Mouse (Mus musculus) cerebellum, adult (tissue): ENCODE measurements around the gene P4ha2.
"Not testable (repeated sequence)": the region's sequence is repeated elsewhere in the genome, so short reads cannot be mapped to it uniquely, and the experiment has no call there.

Experiments used
- ATAC-seq: cut with Nextera tagmentation; 2 replicates; pipeline ENCODE4 v1.9.2; 2017; ENCODE audit warnings: mild to moderate bottlenecking, moderate library complexity, mixed read lengths; ENCODE audit not compliant: insufficient number of reproducible peaks, low FRiP score, low TSS enrichment

The P4ha2 gene

DNA sequence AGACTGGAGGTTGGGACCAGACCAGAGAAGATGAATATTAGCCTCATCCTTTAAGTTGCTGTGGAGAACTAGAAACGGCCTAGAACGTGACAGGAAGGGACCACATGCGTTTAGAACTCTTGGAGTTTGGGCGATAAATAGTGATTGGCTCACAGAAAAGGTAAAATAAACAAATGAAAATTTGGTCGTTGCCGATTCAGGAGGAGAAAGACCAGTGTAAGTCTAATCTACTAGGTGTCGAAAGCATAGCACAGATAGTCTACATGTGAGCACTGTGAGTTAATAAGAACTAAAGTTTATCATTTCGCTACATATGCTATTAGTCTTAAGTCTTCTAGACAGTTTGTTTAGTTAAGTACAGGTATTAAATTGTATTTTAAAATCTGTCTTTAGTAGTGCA, 30.1 kb downstream of the P4ha2 start:
- ATAC-seq: no peak

DNA sequence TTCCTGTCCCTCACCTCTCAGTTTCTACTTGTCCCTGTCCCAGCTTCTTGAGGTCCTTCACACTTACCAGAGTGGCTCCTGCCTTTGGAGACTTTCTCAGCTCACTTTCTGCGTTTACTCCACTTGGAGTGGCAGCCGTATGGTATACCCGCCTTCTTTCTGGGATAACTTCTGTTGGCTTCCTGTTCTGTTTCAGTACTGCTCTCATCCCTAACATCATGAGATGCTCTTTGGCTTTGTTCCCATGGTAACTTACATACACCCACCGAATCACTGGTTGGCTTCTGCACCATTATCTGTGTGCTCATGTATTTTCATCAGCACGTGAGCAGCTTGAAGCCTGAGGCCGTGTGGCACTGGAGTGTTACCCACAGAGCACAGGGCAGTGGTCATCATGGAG, 30.8 kb downstream of the P4ha2 start:
- ATAC-seq: no peak

DNA sequence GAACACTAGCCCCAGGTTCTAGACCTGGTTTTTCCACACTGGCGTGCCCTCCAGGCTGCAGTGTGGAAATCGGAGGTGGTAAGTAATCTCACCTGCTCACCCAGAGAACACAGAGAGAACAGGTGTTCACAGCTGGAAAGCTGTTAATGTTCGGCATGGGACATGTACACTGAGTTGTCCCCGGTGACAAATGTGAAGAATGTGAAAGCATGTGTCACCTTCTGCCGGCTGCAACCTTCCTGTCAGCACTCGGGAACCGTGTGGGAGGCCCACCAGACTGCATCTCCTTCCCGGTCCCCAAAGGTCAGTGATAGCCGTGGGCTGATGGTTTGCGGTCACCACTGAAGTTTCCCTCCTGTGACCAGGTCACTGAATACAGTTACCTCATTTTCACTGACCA, 32.4 kb downstream of the P4ha2 start:
- ATAC-seq: no peak

DNA sequence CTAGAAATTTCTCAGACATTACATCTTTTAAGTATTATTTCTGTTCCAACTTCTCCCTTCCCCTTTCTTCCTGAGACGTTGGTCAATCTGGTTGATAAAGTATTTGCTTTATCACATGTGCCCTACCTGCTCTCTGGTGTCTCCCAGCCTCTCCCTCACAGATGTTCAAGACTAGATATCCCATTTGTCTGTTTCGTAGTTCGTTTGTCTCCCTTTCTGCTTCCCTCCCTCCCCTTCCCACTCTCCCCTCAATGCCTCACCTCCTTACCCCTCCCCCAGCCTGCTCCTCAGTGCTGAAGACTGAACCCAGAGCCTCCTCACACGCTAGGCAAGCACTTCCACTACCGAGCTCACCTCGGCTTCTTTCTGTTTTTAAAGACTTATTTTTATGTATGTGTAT, 35.0 kb downstream of the P4ha2 start:
- ATAC-seq: no peak

DNA sequence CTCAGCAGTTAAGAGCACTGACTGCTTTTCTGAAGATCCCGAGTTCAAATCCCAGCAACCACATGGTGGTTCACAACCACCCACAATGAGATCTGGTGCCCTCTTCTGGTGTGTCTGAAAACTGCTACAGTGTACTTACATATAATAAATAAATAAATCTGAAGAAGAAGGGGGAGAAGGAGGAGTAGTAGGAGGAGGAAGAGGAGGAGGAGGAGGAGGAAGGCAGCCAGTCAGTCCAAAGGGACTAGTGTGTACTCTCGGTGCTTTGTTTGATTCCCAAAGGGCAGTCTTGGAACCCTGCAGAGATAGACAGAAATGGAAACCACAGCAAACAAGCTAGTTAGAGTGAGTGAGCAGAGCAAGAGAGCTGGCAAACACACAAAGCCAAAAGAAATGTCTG, 40.3 kb downstream of the P4ha2 start:
- ATAC-seq: not testable (repeated sequence)

DNA sequence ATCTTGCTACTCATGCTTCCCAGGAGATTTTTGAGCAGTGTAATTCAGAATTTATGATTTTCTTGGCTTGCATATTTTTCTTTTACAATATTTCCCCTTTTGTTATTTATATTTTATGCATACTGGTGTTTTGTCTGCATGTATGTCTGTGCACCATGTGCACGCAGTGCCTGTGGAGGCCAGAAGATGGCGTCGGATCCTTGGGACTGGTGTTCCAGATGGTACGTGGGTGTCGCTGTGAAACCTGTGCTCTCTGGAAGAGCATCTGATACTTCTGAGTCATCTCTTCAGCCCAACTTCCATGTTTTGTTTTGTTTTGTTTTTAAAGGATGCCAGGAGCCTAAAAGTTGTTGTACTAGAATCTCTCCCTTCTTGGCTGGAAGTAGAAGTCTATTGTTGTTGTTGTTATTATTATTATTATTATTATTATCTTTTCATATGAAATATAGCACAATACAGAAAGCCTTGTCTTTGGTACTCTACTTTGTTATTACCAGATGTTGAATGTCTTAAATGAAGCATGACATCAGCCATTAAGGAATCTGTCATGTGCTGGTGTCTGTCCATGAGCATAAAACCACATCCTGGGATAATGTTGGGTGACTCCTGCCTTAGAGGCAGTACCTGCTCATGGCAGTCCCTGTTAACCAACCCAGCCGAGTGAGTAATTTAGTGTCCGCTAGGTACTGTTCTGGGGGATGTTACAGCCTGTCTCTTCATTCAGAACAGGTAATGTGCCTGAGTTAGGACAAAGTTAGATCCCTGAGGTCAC, 41.5 kb downstream of the P4ha2 start:
- no peak for ATAC-seq

DNA sequence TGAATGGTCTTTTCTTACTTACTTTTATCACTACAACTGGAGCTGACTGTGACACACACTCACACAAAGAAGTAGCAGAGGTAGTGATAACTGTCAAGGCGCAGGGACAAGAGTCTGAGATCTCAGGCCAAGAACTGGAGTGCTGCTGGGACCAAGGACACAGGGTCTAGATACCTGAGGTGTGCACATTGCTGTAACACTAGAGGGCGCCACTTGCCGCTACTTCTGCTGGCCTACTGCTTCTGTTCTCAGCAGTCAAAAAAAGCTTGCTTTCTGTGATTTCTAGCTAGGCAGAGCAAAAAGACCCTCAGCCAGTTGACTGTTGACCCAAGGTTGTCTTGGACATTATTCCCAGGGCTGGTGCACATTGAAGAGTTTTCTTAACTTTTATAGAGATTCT, 45.0 kb downstream of the P4ha2 start:
- no peak for ATAC-seq

DNA sequence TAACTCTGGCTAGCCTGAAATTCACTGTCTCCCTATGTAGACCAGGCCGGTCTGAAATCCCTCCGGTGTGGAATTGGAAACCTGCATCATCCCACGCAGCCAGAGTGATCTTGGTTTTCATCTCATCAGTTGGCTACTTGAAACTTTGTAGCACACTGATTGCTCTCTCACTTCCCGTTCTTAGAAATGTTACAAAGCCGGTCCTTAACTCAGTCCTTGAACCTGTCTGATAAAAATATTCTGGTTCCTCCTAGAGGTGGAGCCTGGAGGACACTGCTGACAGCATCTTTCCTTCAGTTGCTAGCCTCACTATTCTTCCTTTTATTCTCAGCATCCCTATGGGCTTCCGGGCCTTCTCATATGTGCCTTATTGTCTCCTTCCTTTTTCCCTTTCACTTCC, 46.1 kb downstream of the P4ha2 start:
- no peak for ATAC-seq

DNA sequence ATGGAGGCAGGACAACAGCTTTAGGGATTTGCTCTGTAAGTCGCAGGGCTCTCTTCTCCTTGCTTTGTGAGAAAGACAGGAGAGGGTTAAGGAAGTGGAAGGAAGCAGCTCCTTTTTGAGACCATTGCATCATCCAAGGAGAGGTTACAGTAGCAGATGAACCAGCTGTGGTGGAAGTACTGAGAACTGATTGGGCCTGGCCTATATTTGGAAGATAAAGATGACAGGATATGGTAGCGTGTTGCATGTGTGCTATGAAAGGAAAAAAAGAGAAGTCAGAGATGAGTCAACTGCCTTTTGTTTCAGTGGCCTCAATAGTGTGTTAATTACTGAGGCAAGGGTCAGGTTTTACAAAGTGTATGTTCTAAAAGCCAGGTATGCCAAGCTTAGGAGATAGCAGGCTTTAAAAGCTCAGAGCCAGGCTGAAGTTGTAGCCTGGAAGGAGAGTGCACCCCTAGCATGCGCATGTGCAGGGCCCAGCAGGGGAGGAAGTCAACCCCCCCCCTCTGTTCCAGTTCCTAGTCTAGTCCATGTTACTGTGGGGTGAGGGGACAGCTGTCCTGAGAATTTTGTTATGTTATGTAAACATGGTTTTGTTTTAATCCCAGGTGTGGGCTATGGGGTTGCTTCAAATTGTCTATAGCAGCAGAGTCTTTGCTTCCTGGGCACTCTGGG, 50.0 kb downstream of the P4ha2 start:
- no peak for ATAC-seq

DNA sequence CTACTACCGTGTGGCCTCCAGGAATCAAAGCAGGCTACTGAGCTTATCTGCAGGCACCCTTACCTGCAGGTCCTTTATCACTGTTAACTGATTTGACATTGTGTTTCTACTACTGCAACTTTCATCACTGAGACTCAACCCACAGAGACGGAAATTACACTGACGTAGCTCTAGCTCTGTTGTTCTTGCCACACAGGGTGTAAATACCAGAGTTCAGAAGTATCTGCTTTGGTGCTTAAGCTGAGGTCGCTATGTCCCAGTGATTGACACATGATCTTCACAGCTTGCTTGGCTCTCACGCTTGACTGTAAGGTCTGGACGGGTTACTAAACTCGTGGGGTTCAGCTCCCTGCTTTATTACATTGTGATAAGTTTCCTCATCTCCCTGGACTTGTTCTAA, 51.2 kb downstream of the P4ha2 start:
- ATAC-seq: no peak

DNA sequence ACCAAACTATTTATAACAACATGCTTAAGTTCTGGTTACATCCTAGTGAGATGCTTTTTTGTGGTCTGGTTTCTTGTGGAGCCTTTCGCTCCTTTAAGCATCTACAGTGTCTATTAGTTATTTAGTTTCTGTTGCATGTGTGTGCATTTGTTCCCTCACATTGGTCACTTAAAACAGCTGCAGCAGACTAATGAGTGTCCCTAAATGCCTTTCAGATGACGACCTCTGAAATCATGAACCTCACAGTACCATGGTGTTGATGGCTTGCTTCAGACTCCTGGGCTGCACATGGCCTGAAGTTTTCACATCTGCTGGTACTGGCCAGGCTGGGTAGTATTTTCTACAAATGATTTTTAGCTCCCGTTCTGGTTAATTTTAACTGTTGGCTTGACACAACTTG, 53.1 kb downstream of the P4ha2 start:
- no peak for ATAC-seq

DNA sequence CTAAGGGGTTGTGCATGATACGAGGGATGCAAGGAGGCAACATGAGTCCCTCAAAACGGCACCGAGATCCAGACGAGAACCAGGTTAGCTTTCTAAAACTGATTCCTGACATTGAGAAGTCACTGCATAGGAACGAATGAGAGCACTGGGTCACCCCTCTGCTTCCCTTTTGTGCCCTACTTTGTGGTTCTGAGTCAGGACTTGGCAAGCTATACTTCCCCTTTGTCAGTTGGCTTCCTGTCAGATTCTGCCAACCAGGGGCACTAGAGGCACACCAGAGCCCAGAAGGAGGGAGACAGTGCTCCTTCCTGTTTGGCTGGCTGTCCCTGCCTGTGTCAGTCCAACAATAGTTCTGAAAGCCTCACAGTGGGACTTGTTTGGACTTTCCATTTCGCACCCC, 56.0 kb downstream of the P4ha2 start:
- ATAC-seq: peak; percentile 40; the same call in 1 of the 2 replicates

DNA sequence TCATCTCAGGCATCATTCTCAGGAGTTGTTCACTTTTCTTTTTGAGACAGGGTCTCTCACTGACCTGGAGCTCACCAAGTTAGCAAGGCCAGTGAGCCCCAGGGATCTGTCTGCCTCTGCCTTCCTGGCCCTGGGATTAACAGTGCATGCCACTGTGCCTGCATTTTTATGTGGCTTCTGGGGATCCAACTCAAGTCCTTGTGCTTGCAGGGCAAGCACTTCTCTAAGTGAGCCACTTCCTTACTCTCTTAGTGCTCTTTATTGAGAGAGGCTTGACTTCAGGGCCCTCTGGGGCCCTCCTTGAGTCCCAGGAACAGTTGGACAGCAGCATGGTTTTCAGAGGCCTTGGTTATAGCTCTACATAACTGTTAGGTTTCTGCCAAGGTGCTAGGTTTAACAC, 56.6 kb downstream of the P4ha2 start:
- ATAC-seq: no peak

DNA sequence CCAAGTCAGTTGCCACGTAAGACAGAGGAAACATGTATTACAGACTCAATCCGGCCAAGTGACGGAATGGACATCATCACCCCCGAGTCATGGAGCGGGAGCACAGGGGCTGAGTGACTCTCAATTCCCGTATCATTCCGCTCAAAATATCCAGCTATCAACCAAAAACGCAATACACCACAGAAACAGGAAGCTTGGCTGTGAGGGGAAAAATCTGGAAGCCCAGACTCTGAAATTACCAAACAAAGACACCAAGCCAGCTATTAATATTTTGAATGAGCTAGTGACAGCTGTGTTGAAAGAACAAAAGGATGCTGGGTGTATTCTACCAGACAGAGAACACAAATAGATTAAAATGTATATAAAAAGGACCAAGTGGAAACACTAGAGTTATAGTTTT, 57.7 kb downstream of the P4ha2 start:
- no peak for ATAC-seq

DNA sequence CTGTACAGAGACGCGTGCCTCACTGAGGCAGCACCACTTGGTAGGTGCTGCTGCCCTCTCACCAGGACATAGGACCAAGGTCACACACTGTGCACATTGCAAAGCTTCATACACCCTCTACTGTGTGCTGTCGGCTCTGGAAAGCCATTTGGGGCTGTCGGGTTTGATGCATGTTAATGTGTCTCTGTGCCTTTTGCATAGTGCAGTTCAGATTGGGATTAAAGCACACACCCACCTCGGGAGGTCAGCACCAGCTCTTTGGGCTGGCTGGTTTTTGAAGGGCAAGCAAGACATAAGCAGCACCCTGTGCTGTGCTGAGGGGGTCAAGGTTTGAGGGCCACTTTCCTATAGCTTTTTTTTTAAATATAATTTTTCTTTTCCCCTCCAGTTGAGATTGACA, 60.5 kb downstream of the P4ha2 start:
- ATAC-seq: no peak

DNA sequence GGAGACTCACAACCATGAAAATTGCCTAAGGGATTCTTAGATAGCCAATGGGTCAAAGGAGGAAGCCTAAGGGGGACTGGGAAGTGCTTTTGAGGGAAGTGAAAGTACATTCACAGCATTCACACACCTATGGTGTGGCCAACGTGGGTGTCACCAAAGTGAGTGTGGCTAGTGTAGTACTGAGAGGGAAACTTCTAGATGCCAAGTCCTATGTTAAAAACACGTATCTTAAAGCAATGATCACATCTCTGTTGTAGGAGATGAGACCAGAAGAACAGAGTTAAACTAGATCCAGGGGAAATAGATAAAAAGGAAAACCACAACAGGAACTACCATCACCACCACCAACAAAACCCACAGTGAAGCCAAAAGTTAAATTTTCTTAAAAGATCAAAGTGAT, 61.0 kb downstream of the P4ha2 start:
- no peak for ATAC-seq

DNA sequence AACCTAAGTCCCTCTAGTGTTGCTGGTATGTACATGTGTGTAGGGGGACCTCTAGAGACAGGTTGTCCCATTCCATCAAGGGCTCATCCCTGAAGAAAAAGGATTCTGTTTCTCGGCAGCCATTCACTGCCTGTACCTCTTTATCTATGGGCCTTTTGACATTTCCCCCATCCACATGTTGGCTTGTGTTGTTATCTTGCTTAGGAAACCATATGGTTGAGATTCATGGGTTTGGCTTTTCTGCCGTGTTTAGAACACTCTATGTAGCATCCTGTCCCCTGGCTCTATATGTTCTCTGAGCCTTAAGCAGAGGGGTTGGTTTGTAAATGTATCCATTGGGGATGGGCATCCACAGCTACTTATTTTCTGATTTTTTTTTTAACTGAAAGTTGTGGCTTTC, 61.6 kb downstream of the P4ha2 start:
- ATAC-seq: no peak

DNA sequence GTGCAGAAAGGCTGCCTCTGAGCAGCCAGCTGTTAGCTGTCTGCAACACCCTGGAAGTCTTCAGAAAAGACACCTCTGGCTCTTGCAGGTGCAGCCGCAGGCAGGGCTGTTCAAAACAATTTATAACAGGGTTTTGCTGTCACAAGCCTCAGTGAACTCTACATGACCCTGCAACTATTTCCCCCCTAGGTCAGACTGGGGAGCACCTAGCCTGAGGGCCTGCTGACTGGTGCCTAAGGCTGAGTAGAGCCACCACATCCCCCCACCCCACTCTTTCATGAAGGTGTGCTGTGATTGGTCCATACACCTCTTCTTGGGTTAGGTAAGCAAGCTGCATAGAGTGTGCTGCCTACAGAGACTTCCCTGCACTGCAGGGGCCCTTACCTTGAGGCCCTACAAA, 63.1 kb downstream of the P4ha2 start:
- ATAC-seq: no peak

DNA sequence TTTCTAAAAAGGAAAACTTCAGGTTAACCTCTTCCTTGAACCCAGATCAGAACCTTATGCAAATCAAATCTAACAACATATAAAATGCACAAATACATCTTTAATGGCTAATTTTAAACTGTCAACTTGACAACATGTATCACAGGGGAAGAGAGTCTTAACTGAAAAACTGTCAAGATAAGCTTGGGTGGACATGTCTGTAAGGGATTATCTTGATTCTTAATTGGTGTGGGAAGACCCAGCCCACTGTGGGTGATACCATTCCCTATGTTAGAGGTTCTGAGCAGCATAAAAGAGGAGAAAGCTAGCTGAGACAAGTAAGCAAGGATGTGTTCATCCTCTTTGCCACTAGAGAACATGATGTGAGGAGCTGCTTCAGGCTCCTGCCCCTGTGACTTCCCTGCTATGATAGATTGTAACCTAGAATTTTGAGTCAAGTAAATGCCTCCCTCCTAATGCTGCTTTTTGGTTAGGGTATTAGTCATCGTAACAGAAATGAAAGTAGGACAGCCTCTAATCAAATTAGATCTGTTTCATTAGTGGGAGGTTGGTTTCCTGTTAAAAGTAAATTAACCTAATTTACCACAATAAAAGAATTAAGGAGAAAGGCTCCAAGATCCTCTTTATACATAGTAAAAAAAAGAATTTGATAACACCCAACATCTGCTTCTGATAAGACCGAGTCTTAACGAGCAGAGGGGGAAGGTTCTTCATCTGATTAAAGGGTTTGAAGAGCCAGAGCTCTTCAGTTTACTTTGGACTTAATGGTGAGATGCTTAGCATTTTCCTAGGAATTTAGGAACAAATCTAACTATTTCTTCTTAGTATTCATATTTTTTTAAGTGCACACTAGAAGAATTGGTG, 69.8 kb downstream of the P4ha2 start:
- no peak for ATAC-seq

DNA sequence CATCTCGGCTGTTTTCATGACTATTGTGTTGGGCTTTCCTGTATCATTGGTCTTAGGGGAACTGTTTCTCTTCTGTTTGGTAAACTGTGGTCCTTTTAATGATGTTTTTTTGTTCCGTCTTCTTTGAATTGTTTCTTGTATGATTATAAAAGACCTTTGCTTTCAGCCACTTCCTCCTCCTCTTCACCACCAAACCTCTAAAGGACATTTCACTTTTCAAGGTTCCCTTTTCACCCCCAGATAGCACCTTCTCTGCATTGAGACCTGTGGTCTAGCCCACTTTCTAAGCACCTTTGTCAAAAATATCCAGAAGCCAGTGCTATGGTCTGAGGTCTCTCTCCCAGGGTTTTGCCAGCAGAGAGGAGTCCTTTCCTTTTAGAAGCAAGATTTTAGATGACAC, 71.3 kb downstream of the P4ha2 start:
- ATAC-seq: no peak

DNA sequence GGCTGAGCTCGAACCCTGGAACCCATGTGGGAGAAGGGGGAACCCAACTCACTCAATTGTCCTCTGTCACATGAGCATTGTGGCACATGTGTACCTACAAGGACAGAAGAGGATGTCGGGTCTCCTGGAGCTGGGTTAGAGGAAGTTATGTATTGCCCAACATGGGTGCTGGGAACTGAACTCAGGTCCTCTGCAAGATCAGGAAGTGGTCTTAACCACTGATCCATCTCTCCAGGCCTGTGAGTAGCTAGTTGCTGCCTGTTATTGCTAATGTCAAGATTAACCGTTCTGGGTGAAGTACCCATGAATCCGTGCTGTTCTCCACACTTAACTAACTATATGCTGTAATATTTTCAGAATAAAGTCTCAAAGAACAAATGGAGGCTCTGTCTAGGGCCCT, 74.3 kb downstream of the P4ha2 start:
- no peak for ATAC-seq
